Comparison of ENCODE assay signal across 8 mouse cellular contexts in genomic region chr8:71312700-71313099, GRCm38 (mm10). TPM values are rescaled to one million over a fixed set of nuclear protein-coding genes. Genes with fewer than 3 reads are reported as not detected.
DNase-seq lines count a peak whose midpoint lies in the region; ATAC-seq and TF ChIP-seq lines count a peak whose summit lies in the region.
"Had no signal": no experiment of that assay in that cellular context is flagged by ENCODE, and none has a peak within 500 bp of the region (broad histone marks: within the 10 kb centered on the region; RNA-seq: fewer than 3 reads in every experiment).

No protein-coding gene starts in this region.

- WGBS in intestine, embryonic 14.5 days, result 24% methylated on average over 1 of the region's 1 CpGs
- WGBS in lung, embryonic 16.5 days, result 31% methylated on average over 1 of the region's 1 CpGs

- H3K4me3 ChIP-seq in embryonic fibroblast, embryonic 13.5 days (ENCODE audit: insufficient read depth, low read length), result no peak overlapping the region
- no peak overlapping the region for H3K4me3 ChIP-seq in intestine, embryonic 14.5 days (ENCODE audit: low read depth, low read length)
- H3K4me3 ChIP-seq in lung, embryonic 16.5 days (ENCODE audit: low read length), result no peak overlapping the region
- H3K4me3 ChIP-seq: neural tube, embryonic 13.5 days had no signal

- peaks cover 15% of the 10 kb centered on the region for H3K36me3 ChIP-seq in intestine, embryonic 14.5 days (ENCODE audit: control insufficient read depth, insufficient read depth, low read length)
- H3K36me3 ChIP-seq in lung, embryonic 16.5 days (ENCODE audit: control insufficient read depth, insufficient read depth, low read length), result no peaks in the 10 kb centered on the region

- no peak for TF ChIP-seq POLR2A in embryonic fibroblast, embryonic 13.5 days (IDR thresholded peaks at IDR 0.05; ENCODE audit: low read depth, low read length)

- TF ChIP-seq CTCF in embryonic fibroblast, embryonic 13.5 days (IDR thresholded peaks at IDR 0.05; ENCODE audit: borderline replicate concordance, insufficient read depth, low read length), result no peak

- H3K9ac ChIP-seq in intestine, embryonic 14.5 days (ENCODE audit: low read length), result no peak overlapping the region
- H3K9ac ChIP-seq in lung, embryonic 16.5 days (ENCODE audit: low read length), result 0 out of 2 replicates have a peak overlapping the region, but pooled peaks have one; percentile 5
- H3K9ac ChIP-seq: neural tube, embryonic 13.5 days had no signal

- DNase-seq in 416B (ENCODE audit: low read depth) (peak; percentile 47), NIH3T3 (ENCODE audit: low read depth) (peak; percentile 75)
- DNase-seq in intestine, embryonic 14.5 days (ENCODE audit: low spot score), result peak; percentile 62
- DNase-seq in yolk sac, embryonic 10.5 days (ENCODE audit: low spot score), result peak; percentile 67

- H3K4me1 ChIP-seq in embryonic fibroblast, embryonic 13.5 days (ENCODE audit: control insufficient read depth, insufficient read depth, low read length), result peaks cover 15% of the 10 kb centered on the region
- peaks cover 14% of the 10 kb centered on the region for H3K4me1 ChIP-seq in intestine, embryonic 14.5 days (replicated peaks; ENCODE audit: control insufficient read depth, insufficient read depth, low read length)
- peaks cover 8% of the 10 kb centered on the region; the same call in 1 of the 2 replicates for H3K4me1 ChIP-seq in lung, embryonic 16.5 days (replicated peaks; ENCODE audit: control insufficient read depth, insufficient read depth, low read length)

- peak overlapping the region; percentile 88 for H3K27ac ChIP-seq in embryonic fibroblast, embryonic 13.5 days (ENCODE audit: insufficient read depth, low read length)
- H3K27ac ChIP-seq in intestine, embryonic 14.5 days (ENCODE audit: low read depth), result peak overlapping the region; percentile 78
- H3K27ac ChIP-seq in lung, embryonic 16.5 days (ENCODE audit: low read length), result peak overlapping the region; percentile 11; the same call in 1 of the 2 replicates
- H3K27ac ChIP-seq: neural tube, embryonic 13.5 days had no signal

- no peaks in the 10 kb centered on the region for H3K27me3 ChIP-seq in intestine, embryonic 14.5 days (replicated peaks; ENCODE audit: control insufficient read depth, insufficient read depth, low read length)
- no peaks in the 10 kb centered on the region for H3K27me3 ChIP-seq in lung, embryonic 16.5 days (ENCODE audit: control insufficient read depth, insufficient read depth, low read depth, low read length)
- H3K27me3 ChIP-seq: neural tube, embryonic 13.5 days had no signal

- ATAC-seq in intestine, embryonic 14.5 days (replicated peaks; ENCODE audit: low FRiP score, low TSS enrichment, low read depth), result peak; percentile 72
- peak; percentile 71 for ATAC-seq in lung, embryonic 16.5 days (ENCODE audit: low read depth)
- no peak for ATAC-seq in monocyte, adult 5-6 weeks (replicated peaks; ENCODE audit: insufficient number of reproducible peaks, low FRiP score, low TSS enrichment, poor library complexity, severe bottlenecking)

- no peaks in the 10 kb centered on the region for H3K9me3 ChIP-seq in intestine, embryonic 14.5 days (ENCODE audit: control insufficient read depth, low read length)
- no peaks in the 10 kb centered on the region for H3K9me3 ChIP-seq in lung, embryonic 16.5 days (ENCODE audit: control insufficient read depth, low read length)
- H3K9me3 ChIP-seq: neural tube, embryonic 13.5 days had no signal

- H3K4me2 ChIP-seq in intestine, embryonic 14.5 days (ENCODE audit: low read length), result no peak overlapping the region
- H3K4me2 ChIP-seq in lung, embryonic 16.5 days (ENCODE audit: low read depth, low read length), result no peak overlapping the region
- H3K4me2 ChIP-seq: neural tube, embryonic 13.5 days had no signal

RNA-seq across cellular contexts. Expression of gene Haus8, which starts 40.0 kb away (rescaled TPM):
- polyA plus RNA-seq in embryonic fibroblast, embryonic 13.5 days (2011; ENCODE audit: insufficient read length, low read depth, missing spikeins), result 23.1 and 29.7 TPM in 2 replicates
- polyA plus RNA-seq in intestine, embryonic 14.5 days (2014; fragmentation: Nextera tagmentation; extraction: Ambion mirVana), result 47.9 and 60.1 TPM in 2 replicates
- polyA plus RNA-seq in lung, embryonic 16.5 days (2015; fragmentation: Nextera tagmentation; extraction: Ambion mirVana), result 58.6 and 67.2 TPM in 2 replicates
- total RNA-seq in monocyte, adult 5-6 weeks (2017), result 45.5 to 77.0 TPM (median 73.5 TPM) in 3 replicates

RNA-seq across cellular contexts. Expression of gene Myo9b, which starts 40.2 kb away (rescaled TPM):
- polyA plus RNA-seq in embryonic fibroblast, embryonic 13.5 days (2011; ENCODE audit: insufficient read length, low read depth, missing spikeins), result 67.5 and 95.8 TPM in 2 replicates
- 21.6 and 25.3 TPM in 2 replicates for polyA plus RNA-seq in intestine, embryonic 14.5 days (2014; fragmentation: Nextera tagmentation; extraction: Ambion mirVana)
- 20.3 and 21.2 TPM in 2 replicates for polyA plus RNA-seq in lung, embryonic 16.5 days (2015; fragmentation: Nextera tagmentation; extraction: Ambion mirVana)
- 71.0 to 99.2 TPM (median 72.2 TPM) in 3 replicates for total RNA-seq in monocyte, adult 5-6 weeks (2017)

RNA-seq across cellular contexts. Expression of gene Use1, which starts 53.9 kb away (rescaled TPM):
- polyA plus RNA-seq in embryonic fibroblast, embryonic 13.5 days (2011; ENCODE audit: insufficient read length, low read depth, missing spikeins), result 94.8 and 97.6 TPM in 2 replicates
- polyA plus RNA-seq in intestine, embryonic 14.5 days (2014; fragmentation: Nextera tagmentation; extraction: Ambion mirVana), result 110 and 111 TPM in 2 replicates
- polyA plus RNA-seq in lung, embryonic 16.5 days (2015; fragmentation: Nextera tagmentation; extraction: Ambion mirVana), result 95.6 and 101 TPM in 2 replicates
- 172 to 275 TPM (median 266 TPM) in 3 replicates for total RNA-seq in monocyte, adult 5-6 weeks (2017)

RNA-seq across cellular contexts. Expression of gene Ocel1, which starts 58.4 kb away (rescaled TPM):
- polyA plus RNA-seq in embryonic fibroblast, embryonic 13.5 days (2011; ENCODE audit: insufficient read length, low read depth, missing spikeins), result 2.3 and 3.2 TPM in 2 replicates
- 3.5 and 5.3 TPM in 2 replicates for polyA plus RNA-seq in intestine, embryonic 14.5 days (2014; fragmentation: Nextera tagmentation; extraction: Ambion mirVana)
- 5.9 and 6.3 TPM in 2 replicates for polyA plus RNA-seq in lung, embryonic 16.5 days (2015; fragmentation: Nextera tagmentation; extraction: Ambion mirVana)
- total RNA-seq in monocyte, adult 5-6 weeks (2017), result 11.9 to 24.2 TPM (median 16.3 TPM) in 3 replicates

Comparison
In these comparisons a context has a peak if more than half of its experiments do, and no peak if none do; other contexts are left out.
1. H3K27ac ChIP-seq: peak in every context shown above with its lines; median percentile 88 in embryonic fibroblast, embryonic 13.5 days; 78 in intestine, embryonic 14.5 days; 11 in lung, embryonic 16.5 days.